Mouse (Mus musculus) CD4-positive, CD25-positive, alpha-beta regulatory T cell, adult 4 months (primary cell): ENCODE results near the gene Havcr1. TPM values are rescaled to one million over a fixed set of nuclear protein-coding genes. Genes with fewer than 3 reads are reported as not detected.
"Not testable (repeated sequence)": the region's sequence is repeated elsewhere in the genome, so short reads cannot be mapped to it uniquely, and the experiment has no call there.

Experiments
- ATAC-seq: one replicate; pipeline ENCODE4 v1.8.0; 2017
- polyA plus RNA-seq, 2 experiments: library from polyadenylated mRNA; unstranded; fragments of 100-300 nt; shearing (Covaris generic); gene quantifications; one replicate each; pipeline ENCODE4 v1.2.1; 2017

The Havcr1 gene
- polyA plus RNA-seq: under 1 TPM in 1 of 2 experiments, not detected in 1; 0.22 TPM

GRCm38 (mm10) chr11:46735076-46735475 is at the start of gene Havcr1:
TSS of gene Havcr1 (plus strand) at chr11:46735080.
- ATAC-seq: not testable (repeated sequence)

DNA sequence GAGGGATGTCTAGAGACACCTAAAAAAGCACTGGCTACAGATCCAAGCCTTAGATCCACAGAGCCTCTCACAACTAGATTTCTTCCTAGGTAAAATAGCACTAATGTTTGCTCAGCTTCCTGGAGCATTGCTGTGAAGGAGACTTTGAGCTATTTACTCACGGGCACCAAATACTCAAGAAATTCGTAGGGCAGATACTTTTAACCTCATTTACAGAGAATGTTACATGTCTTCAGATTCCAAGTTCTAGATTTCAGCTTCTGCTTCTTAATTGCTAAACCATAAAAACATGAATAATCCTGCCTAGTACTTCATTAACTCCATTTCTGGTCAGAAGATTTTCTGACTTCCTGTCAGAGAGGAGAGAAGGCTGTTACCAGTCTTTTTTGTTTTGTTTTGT is 44.7 kb upstream of the Havcr1 start:
- no peak for ATAC-seq

DNA sequence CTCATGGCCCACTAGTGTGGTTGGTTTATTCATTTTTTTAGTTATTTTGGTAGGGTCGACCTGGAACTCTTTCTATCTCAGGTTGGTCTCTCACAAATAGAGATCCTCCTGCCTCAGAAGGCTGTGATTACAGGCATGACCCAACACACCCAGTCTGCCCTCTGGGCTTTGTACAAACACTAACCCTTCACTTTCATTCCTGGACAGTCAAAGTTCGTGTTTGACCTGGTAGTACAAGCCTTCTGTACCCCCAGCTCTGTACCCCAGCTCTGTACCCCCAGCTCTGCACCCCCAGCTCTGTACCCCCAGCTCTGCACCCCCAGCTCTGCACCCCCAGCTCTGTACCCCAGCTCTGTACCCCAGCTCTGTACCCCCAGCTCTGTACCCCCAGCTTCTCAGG is 39.0 kb upstream of the Havcr1 start:
- not testable (repeated sequence) for ATAC-seq

DNA sequence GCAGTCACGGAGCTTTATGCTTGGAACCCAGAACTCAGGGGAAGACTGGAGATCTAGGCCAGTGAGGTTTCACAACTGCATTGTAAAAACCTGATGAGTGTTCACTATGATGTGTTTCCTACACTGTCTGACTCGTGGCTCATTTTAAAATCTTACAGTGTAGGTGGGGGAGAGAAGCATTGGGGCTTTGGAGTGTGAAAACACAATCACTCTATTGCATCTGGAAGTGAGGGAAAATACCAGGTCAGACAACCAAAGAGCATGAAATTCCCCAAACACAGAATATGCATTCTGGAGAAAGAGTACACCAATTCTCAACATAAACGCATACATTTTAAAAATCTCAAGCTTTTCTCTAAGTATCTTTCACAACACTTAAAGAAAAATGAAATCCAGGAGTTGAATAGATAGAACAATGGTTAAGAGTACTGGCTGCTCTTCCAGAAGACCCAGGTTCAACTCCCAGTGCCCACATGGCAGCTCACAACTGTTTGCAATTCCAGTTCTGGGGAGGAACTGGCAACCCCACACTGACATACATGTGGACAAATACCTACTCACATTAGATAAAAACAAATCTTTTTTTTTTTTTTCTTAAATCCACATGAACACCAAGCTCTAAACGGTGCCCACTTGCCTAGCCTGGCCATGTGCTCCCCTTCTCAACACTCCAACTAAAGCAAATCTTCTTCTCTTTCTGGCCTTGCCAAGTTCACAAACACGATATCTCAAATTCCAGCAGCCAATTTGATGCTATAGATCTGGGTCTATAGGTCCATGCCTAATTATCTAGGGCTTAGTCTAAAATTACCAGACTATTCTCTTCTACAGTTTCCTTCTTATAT is 37.2 kb upstream of the Havcr1 start:
- no peak for ATAC-seq

DNA sequence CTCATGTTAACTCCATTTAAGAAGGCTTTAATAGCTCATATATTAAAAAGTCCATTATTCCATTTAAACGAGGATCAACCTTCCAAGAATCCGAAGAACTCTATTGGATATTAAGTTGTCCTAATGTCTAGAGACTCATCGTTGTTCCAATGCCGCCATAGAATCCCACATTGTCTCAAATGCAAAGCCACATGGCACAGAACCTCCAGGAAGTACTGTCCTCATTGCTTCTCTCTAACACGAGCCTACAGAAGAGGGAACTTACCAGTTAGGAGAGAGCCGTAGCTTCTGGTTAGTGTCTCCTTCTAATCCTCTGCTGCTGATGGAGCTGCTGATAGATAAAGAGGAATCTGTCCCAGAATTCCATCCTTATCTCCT is 36.6 kb upstream of the Havcr1 start:
- ATAC-seq: no peak

- ATAC-seq: no peak
Observed at GRCm38 (mm10) chr11:46698830-46699229, 36.0 kb upstream of the Havcr1 start.

DNA sequence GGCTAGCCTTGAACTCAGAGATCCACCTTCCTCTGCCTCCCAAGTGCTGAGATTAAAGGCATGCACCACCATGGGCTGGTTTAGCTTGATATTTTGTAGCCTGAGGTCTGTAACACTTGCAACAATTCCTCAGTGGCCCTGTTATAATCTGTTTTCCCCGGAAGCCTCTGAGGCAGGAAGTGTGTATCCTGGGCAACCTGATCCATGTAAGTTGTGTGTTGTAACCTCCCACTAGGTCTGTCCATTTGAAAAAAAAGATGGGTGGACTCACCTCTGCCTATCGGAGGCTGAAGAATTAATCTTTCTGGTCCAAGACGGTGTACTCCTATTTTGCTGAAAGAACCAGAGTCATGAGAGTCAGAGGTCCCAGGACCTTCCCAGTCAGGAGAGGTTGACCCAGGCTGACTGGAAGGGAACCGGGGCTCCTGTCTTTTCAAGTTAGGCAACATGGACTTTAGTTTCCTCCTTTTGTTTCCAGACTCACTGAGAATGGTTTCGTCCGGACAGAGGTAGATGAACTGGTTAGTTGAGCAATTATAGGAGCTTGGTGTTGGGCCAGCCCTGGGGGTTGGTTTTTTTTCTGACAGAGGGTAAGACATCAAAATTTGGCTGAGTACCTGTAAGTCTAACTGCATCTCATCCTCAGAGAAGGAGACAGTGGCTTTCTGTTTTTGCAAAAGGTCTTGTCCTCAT is 28.1 kb upstream of the Havcr1 start, which contains the start of gene Timd2:
Timd2 (minus strand) TSS at position 398 of the 693 bp plus-strand sequence.
- ATAC-seq: no peak

GRCm38 (mm10) chr11:46731541-46732070 is 3.3 kb upstream of the Havcr1 start:
- ATAC-seq: no peak

- ATAC-seq: no peak
Observed at GRCm38 (mm10) chr11:46733242-46733789, 1.6 kb upstream of the Havcr1 start.

DNA sequence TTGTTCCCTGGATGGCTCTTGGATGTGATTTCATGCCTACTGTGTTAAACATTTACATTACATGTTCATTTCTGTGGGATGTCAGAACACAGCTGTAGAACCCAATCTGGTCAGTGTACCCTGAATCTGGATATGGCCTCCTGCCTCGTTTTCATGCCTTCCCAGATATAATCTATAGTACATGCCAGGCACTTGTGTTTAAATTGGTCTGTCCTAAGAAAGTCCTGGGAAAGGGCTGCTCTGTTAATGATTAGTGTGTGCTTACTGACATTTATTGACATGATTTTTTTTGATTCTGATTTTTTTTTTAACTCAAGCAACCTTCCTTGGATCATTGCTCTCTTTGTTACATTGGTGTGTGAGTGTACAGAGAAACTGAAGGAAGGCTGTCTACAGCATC is 263 bp upstream of the Havcr1 start:
- ATAC-seq: no peak

GRCm38 (mm10) chr11:46739501-46739900 is 4.6 kb downstream of the Havcr1 start:
- ATAC-seq: no peak

- no peak for ATAC-seq
Observed at GRCm38 (mm10) chr11:46740886-46741285, 6.0 kb downstream of the Havcr1 start.

- ATAC-seq: no peak
Observed at GRCm38 (mm10) chr11:46741716-46742115, 6.8 kb downstream of the Havcr1 start.

GRCm38 (mm10) chr11:46747996-46748395 is 13.1 kb downstream of the Havcr1 start:
- no peak for ATAC-seq

DNA sequence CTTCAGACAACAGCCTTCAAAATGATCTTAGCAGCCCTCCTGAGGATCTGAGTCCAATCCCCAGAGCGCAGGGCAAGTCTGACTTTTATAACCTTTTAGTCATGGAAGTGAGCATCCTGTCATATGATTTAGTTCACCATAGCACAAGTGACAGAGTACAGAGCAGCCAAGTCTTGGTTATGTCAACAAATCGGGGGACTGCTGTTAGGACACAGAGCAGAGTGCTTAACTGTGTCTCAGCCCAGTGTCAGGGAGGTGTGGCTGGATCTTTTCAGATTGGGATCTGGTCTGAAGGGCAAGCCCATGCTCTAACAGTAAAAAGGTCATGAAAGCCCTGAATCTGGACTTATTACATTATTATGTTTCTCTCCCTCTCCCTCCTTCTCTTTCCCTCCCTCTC is 18.8 kb downstream of the Havcr1 start:
- ATAC-seq: no peak

DNA sequence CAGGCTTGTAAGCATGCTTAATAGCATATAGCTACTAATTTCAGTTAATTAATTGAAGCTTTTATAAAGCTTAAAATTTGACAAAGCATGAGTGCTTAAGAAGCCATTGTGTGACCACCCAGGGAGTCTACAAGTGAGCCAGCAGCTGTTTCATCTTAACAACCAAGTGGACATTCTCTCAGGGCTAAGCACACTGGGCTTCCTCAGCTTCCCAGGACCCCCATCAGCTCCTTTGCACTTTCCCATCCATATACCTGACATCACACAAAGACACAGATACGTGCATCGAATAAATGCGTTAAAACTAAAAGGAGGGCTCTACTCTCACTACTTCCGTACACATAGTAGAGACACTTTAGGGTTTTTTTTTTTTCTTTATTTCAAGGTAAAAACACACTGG is 19.8 kb downstream of the Havcr1 start:
- ATAC-seq: no peak

DNA sequence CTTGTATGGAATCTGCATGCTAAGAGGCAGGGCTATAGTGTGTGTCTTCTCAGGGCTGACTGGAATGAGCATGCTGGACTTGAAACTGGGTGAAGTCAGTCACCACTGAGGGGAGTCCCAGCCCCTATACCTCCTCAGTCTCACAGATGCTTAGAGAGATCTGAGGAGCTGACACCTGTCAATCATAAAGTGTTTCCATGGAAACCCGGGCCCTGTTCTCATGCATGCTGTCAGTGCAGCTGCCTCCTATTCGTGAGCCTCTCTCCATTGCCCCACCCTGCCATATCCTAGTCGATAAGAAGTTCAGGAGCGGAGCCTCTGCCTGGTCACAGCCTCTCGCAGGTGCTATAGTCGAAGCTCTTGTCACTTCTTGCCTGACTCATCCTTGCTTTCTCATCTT is 20.8 kb downstream of the Havcr1 start:
- not testable (repeated sequence) for ATAC-seq

GRCm38 (mm10) chr11:46776879-46777278 is 42.0 kb downstream of the Havcr1 start:
- no peak for ATAC-seq

GRCm38 (mm10) chr11:46779811-46780210 is 44.9 kb downstream of the Havcr1 start:
- no peak for ATAC-seq

DNA sequence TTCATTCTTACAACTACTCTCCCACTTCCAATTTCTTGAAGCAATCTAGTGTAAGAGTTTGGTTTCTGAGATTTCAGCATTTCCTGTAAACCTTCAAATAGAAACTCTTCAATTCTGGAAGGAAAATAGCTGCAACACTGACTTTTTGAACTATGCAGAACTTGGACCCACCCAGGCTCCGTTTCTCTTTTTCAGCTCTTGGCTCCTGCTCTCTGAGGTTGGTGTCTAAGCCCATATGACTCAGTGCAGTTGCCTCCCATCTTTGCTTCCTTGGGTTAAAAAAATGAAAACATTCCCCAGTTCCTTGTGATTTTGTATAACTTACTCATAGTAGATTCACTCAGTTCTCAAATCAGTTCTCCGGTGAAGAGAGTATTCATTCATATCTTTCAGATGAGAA is 69.6 kb downstream of the Havcr1 start:
- no peak for ATAC-seq

- ATAC-seq: no peak
Observed at GRCm38 (mm10) chr11:46810511-46810910, 75.6 kb downstream of the Havcr1 start, which contains the start of gene Timd4. TSS of gene Timd4 (plus strand) at chr11:46810800.

GRCm38 (mm10) chr11:46817692-46818091 is 82.8 kb downstream of the Havcr1 start:
- no peak for ATAC-seq

GRCm38 (mm10) chr11:46819930-46820329 is 85.0 kb downstream of the Havcr1 start:
- no peak for ATAC-seq
